Mouse (Mus musculus) gastrocnemius, postnatal 36 days (tissue): Measurements from ENCODE around the gene 1600002K03Rik. TPM values are rescaled to one million over a fixed set of nuclear protein-coding genes. Genes with fewer than 3 reads are reported as not detected.
"Not testable (repeated sequence)": the region's sequence is repeated elsewhere in the genome, so short reads cannot be mapped to it uniquely, and the experiment has no call there.

ENCODE experiments used
- DNase-seq, 2 experiments: peaks; one replicate each; pipeline ENCODE4 v3.0.0; 2022
- intact Hi-C: fragments of 180-260 bp; cut with DNase I; formaldehyde crosslinking; loops from one replicate; pipeline ENCODE4 v1.15.1; 2025
- total RNA-seq, 2 experiments: library from RNA; stranded (reverse); gene quantifications; 2 replicates each; pipeline ENCODE4 v1.2.3; 2021

1600002K03Rik gene
- total RNA-seq, 2 experiments from 2014 or later = 4.7 to 5.1 TPM

GRCm38 (mm10) chr10:80164161-80164997 lies 8.4 kb upstream of the 1600002K03Rik start:
- no peak for DNase-seq
- intact Hi-C loops = no loop called here

GRCm38 (mm10) chr10:80164998-80165344 lies 7.8 kb upstream of the 1600002K03Rik start:
- intact Hi-C loops = loop anchor here (1.0 kb wide), 1 partner anchor 20 kb away; no protein-coding TSS in a partner anchor
- peak; percentile 96 for DNase-seq

GRCm38 (mm10) chr10:80165392-80166128 lies 7.2 kb upstream of the 1600002K03Rik start, which contains the start of gene Cirbp:
Gene Cirbp (plus strand): TSS chr10:80165985.
- no peak for DNase-seq
- intact Hi-C loops = loop anchor here (1.0 kb wide), 1 partner anchor 20 kb away; no protein-coding TSS in a partner anchor

GRCm38 (mm10) chr10:80166136-80166535 lies 6.6 kb upstream of the 1600002K03Rik start:
- intact Hi-C loops, DNase-seq: not testable (repeated sequence)

- intact Hi-C loops = no loop called here
Measured at GRCm38 (mm10) chr10:80167460-80168037, 5.2 kb upstream of the 1600002K03Rik start.

GRCm38 (mm10) chr10:80168038-80168661 lies 4.6 kb upstream of the 1600002K03Rik start:
- intact Hi-C loops = no loop called here

More at GRCm38 (mm10) chr10:80167460-80168037, 5.2 kb upstream of the 1600002K03Rik start:
- DNase-seq = peak; percentile 99

GRCm38 (mm10) chr10:80169070-80169469 lies 3.7 kb upstream of the 1600002K03Rik start:
- intact Hi-C loops = no loop called here
- DNase-seq = no peak

More at GRCm38 (mm10) chr10:80168038-80168661, 4.6 kb upstream of the 1600002K03Rik start:
- DNase-seq = peak; percentile 91 to 92

GRCm38 (mm10) chr10:80169651-80170050 lies 3.1 kb upstream of the 1600002K03Rik start:
- intact Hi-C loops = no loop called here

GRCm38 (mm10) chr10:80170052-80170451 lies 2.7 kb upstream of the 1600002K03Rik start:
- DNase-seq = no peak
- intact Hi-C loops = no loop called here

More at GRCm38 (mm10) chr10:80169651-80170050, 3.1 kb upstream of the 1600002K03Rik start:
- DNase-seq = no peak

GRCm38 (mm10) chr10:80170601-80171021 lies 2.1 kb upstream of the 1600002K03Rik start:
- intact Hi-C loops = no loop called here
- DNase-seq = no peak

GRCm38 (mm10) chr10:80171252-80171651 lies 1.5 kb upstream of the 1600002K03Rik start:
- no peak for DNase-seq
- intact Hi-C loops = no loop called here

GRCm38 (mm10) chr10:80171760-80172526 lies 801 bp upstream of the 1600002K03Rik start:
- no peak for DNase-seq
- intact Hi-C loops = no loop called here

GRCm38 (mm10) chr10:80173358-80173757 lies 614 bp downstream of the 1600002K03Rik start:
- DNase-seq = no peak
- intact Hi-C loops = no loop called here

GRCm38 (mm10) chr10:80173955-80174640 lies 1.4 kb downstream of the 1600002K03Rik start:
- intact Hi-C loops = no loop called here
- DNase-seq = no peak

GRCm38 (mm10) chr10:80174705-80175104 lies 2.0 kb downstream of the 1600002K03Rik start:
- no peak for DNase-seq
- intact Hi-C loops = loop anchor here (1.0 kb wide), 1 partner anchor 71 kb away; no protein-coding TSS in a partner anchor

GRCm38 (mm10) chr10:80175536-80176269 lies 3.0 kb downstream of the 1600002K03Rik start:
- intact Hi-C loops = loop anchor here (1.0 kb wide), 1 partner anchor 70 kb away; no protein-coding TSS in a partner anchor
- DNase-seq = no peak

GRCm38 (mm10) chr10:80176270-80176834 lies 3.6 kb downstream of the 1600002K03Rik start:
- intact Hi-C loops = no loop called here

More at GRCm38 (mm10) chr10:80176270-80176834, 3.6 kb downstream of the 1600002K03Rik start:
- DNase-seq = no peak
